Mouse (Mus musculus) lung, postnatal 0 days (tissue): ENCODE measurements at regions not wholly inside any gene's neighbourhood (a gene's known extent, or its start where the extent isn't known, plus 50 kb on each side); places are given as distances from the start of the nearest gene placed in this dataset.

ENCODE experiments used
- ATAC-seq: fragments of 200-750 bp; cut with Nextera tagmentation; 2 replicates; pipeline ENCODE4 v1.8.0; 2017; ENCODE audit warnings: moderate library complexity
- DNase-seq: peaks from one replicate; pipeline ENCODE4 v3.0.0-alpha.2; 2016; ENCODE audit warnings: low spot score
- H3K27ac ChIP-seq: fragments of 300-500 bp; sonication (generic); 2 replicates; pipeline ENCODE4 v1.5.1; 2014; ENCODE audit warnings: antibody characterized with exemption, mild to moderate bottlenecking, low read length, mixed read lengths
- H3K27me3 ChIP-seq: fragments of 300-500 bp; sonication (generic); replicated peaks from 2 replicates; pipeline ENCODE4 v1.6.1; 2014; ENCODE audit warnings: low read length, mixed read lengths; ENCODE audit not compliant: insufficient read depth
- H3K36me3 ChIP-seq: fragments of 300-500 bp; sonication (generic); 2 replicates; pipeline ENCODE4 v1.6.1; 2014; ENCODE audit warnings: low read length, mixed read lengths; ENCODE audit not compliant: insufficient read depth
- H3K4me1 ChIP-seq: fragments of 300-500 bp; sonication (generic); 2 replicates; pipeline ENCODE4 v1.6.1; 2014; ENCODE audit warnings: antibody characterized with exemption, low read depth, low read length, mixed read lengths; ENCODE audit not compliant: insufficient read depth
- H3K4me2 ChIP-seq: fragments of 300-500 bp; sonication (generic); replicated peaks from 2 replicates; pipeline ENCODE4 v1.6.1; 2014; ENCODE audit warnings: low read depth, mild to moderate bottlenecking, low read length, moderate library complexity, mixed read lengths
- H3K4me3 ChIP-seq: fragments of 300-500 bp; sonication (generic); 2 replicates; pipeline ENCODE4 v1.5.1; 2014; ENCODE audit warnings: low read depth, low read length
- H3K9ac ChIP-seq: fragments of 300-500 bp; sonication (generic); replicated peaks from 2 replicates; pipeline ENCODE4 v1.6.1; 2014; ENCODE audit warnings: low read depth, mild to moderate bottlenecking
- H3K9me3 ChIP-seq: fragments of 300-500 bp; sonication (generic); 2 replicates; pipeline ENCODE4 v1.6.1; 2016; ENCODE audit warnings: low read length, mixed read lengths
- CTCF ChIP-seq: IDR thresholded peaks from 2 replicates; pipeline ENCODE4 v1.5.1; 2016; ENCODE audit warnings: antibody characterized with exemption, mild to moderate bottlenecking
- EP300 ChIP-seq: IDR thresholded peaks from 2 replicates; pipeline ENCODE4 v1.6.1; 2016; ENCODE audit warnings: antibody characterized with exemption, mild to moderate bottlenecking, control low read depth
- WGBS: fragments of 180-500 bp; shearing (Covaris S2); extraction: QIAGEN DNeasy Blood & Tissue Kit; methylation state at CpG from one replicate; pipeline ENCODE4 v1.1.7; 2014; 5-methylcytosine and 5-hydroxymethylcytosine counted together

GRCm38 (mm10) chr17:83988897-83989296 is 141.1 kb upstream of the Haao start:
- no peak for TF ChIP-seq EP300
- no peak for TF ChIP-seq CTCF
- 33% methylated on average over 6 of the region's 6 CpGs for WGBS
- peak overlapping the region; percentile 75 for H3K27ac ChIP-seq
- peaks cover 32% of the 10 kb centered on the region for H3K4me1 ChIP-seq
- no peak overlapping the region for H3K4me2 ChIP-seq
- no peaks in the 10 kb centered on the region for H3K36me3 ChIP-seq
- no peak overlapping the region for H3K9ac ChIP-seq
- no peaks in the 10 kb centered on the region for H3K27me3 ChIP-seq
- no peak overlapping the region for H3K4me3 ChIP-seq
- DNase-seq (peak; percentile 50), ATAC-seq (peak; percentile 30)
- H3K9me3 ChIP-seq = no peaks in the 10 kb centered on the region

DNA sequence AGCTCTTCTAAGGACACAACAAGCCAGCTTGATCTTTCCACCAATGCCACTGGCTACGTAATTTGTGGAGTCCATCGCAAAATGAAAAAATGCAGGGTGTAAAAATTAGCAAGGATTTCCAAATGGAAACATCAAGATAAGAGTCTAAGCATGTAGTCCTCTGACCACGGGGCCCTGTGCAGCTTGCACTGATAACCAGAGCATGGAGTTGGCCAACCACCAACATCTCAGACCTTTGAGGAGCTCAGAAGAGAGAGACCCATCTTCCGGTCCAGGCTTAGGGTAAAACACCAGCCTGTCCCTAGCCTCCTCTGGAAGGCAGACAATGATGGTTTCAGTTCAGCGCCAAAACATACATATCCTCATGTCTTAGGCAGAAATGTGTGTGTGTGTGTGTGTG is 140.4 kb upstream of the Haao start:
- ATAC-seq = no peak
- Histone ChIP-seq H3K36me3 (no peaks in the 10 kb centered on the region), H3K9me3 (no peaks in the 10 kb centered on the region), H3K27me3 (no peaks in the 10 kb centered on the region), H3K9ac (no peak overlapping the region), H3K4me1 (peaks cover 32% of the 10 kb centered on the region), H3K4me3 (no peak overlapping the region), H3K4me2 (no peak overlapping the region), H3K27ac (peak overlapping the region; percentile 59)
- TF ChIP-seq CTCF (no peak), EP300 (no peak)
- DNase-seq = no peak
- WGBS = 49% methylated on average over 5 of the region's 5 CpGs

GRCm38 (mm10) chr17:83987683-83988082 is 139.9 kb upstream of the Haao start:
- no peaks in the 10 kb centered on the region for H3K27me3 ChIP-seq
- ATAC-seq (no peak), DNase-seq (peak; percentile 37)
- H3K9ac ChIP-seq = no peak overlapping the region
- WGBS = 43% methylated on average over 4 of the region's 4 CpGs
- no peaks in the 10 kb centered on the region for H3K36me3 ChIP-seq
- H3K9me3 ChIP-seq = no peaks in the 10 kb centered on the region
- no peak overlapping the region for H3K4me2 ChIP-seq
- no peak overlapping the region for H3K4me3 ChIP-seq
- peak overlapping the region; percentile 59; the same call in 1 of the 2 replicates for H3K27ac ChIP-seq
- H3K4me1 ChIP-seq = peaks cover 34% of the 10 kb centered on the region
- TF ChIP-seq EP300 (no peak), CTCF (no peak)

DNA sequence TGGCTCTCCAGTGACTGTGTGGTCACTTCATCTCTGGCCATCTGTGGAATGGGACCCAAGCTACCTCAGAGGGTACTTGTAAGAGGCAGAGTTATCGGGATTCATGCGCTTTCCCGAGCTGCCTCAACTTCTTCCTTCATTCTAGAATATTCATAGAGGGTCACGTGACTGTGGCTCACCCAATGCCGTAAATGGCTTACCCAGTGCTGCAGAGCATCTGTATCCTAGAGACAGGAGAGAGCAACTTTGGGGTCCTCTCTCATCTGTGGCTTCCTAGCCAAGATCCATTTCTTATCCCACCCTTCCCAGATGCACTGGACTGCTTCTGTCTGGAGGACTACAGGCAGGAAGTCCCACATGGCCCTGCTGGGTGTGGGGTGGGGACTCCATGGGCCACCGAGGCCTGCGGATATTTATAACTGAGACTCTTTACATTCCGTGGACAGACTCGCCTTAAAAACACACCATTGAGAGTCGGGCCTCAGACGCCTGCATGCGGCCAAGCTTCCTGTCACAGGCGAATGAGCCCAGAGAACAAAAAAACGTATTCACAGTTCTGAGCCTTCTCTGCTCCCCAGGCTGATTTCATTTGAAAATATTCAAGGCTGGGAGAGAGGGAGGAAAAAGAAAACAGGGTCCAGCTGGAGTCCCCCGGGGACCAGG is 138.3 kb upstream of the Haao start:
- Histone ChIP-seq H3K4me3 (no peak overlapping the region), H3K4me2 (no peak overlapping the region), H3K9me3 (no peaks in the 10 kb centered on the region), H3K27ac (peak overlapping the region; percentile 60), H3K27me3 (no peaks in the 10 kb centered on the region), H3K36me3 (no peaks in the 10 kb centered on the region), H3K4me1 (peaks cover 42% of the 10 kb centered on the region), H3K9ac (no peak overlapping the region)
- DNase-seq (peak; percentile 46), ATAC-seq (no peak)
- TF ChIP-seq CTCF (no peak), EP300 (no peak)
- 31% methylated on average over 15 of the region's 15 CpGs for WGBS

DNA sequence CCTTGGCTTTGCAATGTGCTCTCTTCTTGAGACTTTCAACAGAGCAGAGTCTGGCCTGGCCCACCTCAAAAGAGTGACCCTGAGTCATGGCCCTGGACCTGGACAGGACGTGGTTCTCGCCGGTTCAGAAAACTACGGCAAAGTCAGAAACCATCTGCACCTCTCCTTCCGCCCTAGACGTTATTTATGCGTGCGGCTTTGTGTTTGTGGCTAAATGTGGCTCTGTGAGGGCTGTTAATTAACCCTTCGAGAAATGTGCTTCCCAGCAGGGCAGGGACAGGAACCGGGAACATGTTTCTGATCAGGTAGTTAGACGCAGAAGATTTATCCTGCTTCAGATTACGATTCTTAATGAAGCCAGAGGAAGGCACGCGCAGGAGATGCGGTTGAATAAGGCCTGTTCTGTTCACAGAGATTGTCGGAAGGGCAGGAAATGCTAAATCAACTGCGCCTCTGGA is 137.6 kb upstream of the Haao start:
- H3K4me3 ChIP-seq = no peak overlapping the region
- DNase-seq = no peak
- H3K4me2 ChIP-seq = no peak overlapping the region
- no peak for TF ChIP-seq EP300
- no peak for TF ChIP-seq CTCF
- peak overlapping the region; percentile 60 for H3K27ac ChIP-seq
- ATAC-seq = no peak
- peaks cover 36% of the 10 kb centered on the region for H3K4me1 ChIP-seq
- H3K27me3 ChIP-seq = no peaks in the 10 kb centered on the region
- no peak overlapping the region for H3K9ac ChIP-seq
- no peaks in the 10 kb centered on the region for H3K9me3 ChIP-seq
- WGBS = 56% methylated on average over 17 of the region's 17 CpGs
- no peaks in the 10 kb centered on the region for H3K36me3 ChIP-seq

GRCm38 (mm10) chr17:83983837-83984388 is 136.2 kb upstream of the Haao start:
- H3K27me3 ChIP-seq = no peaks in the 10 kb centered on the region
- DNase-seq (no peak), ATAC-seq (no peak)
- TF ChIP-seq CTCF = no peak
- TF ChIP-seq EP300 = no peak
- no peaks in the 10 kb centered on the region for H3K36me3 ChIP-seq
- WGBS = 82% methylated on average over 9 of the region's 9 CpGs
- no peak overlapping the region for H3K4me3 ChIP-seq
- peaks cover 38% of the 10 kb centered on the region for H3K4me1 ChIP-seq
- H3K9ac ChIP-seq = no peak overlapping the region
- peak overlapping the region; percentile 68 for H3K27ac ChIP-seq
- H3K4me2 ChIP-seq = no peak overlapping the region
- H3K9me3 ChIP-seq = no peaks in the 10 kb centered on the region
